Mouse (Mus musculus): ENCODE measurements around the gene Stxbp1.
A peak's percentile ranks its signal among the peaks of the same experiment; 100 is the strongest.
"Not testable (repeated sequence)": the region's sequence is repeated elsewhere in the genome, so short reads cannot be mapped to it uniquely, and the experiment has no call there.

Stxbp1 gene

DNA sequence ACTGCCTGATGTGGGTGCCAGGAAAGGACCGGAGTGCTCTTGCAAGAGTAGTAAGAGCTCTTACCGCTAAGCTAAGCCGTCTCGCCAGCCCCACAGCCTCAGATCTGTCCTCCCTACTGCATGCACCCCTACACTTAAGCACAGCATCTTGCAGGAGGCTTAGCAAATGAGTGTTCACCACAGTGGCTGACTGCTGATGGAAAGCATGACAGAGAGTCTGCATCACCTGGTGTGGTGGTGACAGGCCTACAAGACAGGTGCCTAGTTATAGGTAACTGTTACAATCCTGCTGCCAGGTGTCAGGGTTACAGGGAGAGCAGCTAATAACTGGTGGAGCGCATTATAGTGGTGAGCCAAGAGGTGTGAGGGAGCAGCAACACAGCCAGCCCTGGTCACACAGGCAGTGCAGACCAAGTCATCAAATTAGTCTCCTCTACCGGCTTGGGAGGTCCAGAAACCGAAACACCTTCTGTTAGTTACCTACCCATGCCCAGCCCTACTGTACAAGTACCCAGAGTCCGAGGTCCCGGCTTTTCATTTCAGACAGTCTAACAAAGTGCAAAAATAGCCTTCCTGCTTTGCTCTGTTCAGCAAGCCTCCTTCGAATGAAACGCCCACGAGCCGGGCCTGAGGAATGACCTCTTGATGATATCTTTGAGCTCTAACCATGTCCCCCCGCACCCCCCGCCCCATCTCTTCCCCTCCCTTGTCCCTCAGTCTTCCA lies 28.1 kb upstream of the Stxbp1 start:
- DNase-seq (ENCODE audit: inconsistent ontology term): no peak

DNA sequence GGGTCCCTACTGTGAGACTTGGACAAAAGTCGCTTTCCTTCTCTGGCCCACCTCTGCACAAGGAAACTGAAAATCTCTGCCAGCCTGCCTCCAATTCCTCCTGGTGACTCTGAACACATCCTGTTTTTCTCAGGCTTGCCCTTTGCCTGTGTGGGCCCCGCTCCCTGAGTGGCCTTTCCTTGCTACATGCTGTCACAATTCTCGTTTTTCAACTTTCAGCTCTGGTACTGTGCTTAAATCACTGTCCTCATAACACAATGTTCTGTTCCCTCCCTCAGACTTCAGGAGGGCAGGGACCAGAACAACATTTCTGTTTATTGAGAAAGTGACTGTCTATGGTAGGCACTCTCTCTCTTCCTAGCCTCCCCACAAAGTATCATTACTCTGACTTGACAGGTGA lies 27.0 kb upstream of the Stxbp1 start:
- DNase-seq (ENCODE audit: inconsistent ontology term): no peak

DNA sequence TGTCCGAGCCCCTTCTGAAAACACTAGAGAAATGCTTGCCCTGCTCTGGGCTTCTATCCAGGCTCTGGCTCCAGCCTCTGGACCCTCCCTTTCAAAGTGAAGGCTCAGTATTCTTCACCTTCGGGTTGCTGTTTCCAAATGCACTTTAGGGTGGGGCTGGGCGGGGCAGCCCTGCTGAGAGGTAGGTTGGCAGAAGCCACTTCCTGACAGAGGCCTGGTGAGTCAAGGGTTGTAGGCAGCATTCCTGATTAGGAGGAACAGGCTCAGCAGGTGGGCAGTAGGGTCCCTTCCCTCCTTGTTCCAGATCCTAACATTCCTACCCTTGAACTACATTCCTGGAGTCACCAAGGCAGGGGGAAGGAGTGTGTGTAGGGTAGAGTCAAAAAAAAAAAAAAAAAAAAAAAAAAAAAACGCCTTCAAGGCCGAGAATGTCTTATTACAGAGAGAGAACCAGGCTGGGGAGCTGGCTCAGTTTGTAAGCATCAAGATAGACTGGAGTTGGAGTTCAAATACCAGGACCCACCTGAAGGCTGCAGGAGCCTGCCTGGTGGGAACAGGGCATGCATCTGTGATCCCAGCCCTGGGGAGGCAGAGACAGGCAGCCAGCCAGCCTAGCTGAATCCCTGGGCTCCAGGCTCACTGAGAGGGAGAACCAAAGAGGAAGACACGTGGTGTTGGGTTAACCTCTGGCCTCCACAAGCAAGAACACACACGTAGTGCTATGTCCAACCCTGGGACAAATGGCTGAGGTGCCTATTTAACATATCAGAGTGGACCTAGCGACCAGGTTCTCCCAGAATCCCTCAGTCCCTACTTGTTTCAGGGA lies 23.4 kb upstream of the Stxbp1 start:
- no peak for DNase-seq (ENCODE audit: inconsistent ontology term)

DNA sequence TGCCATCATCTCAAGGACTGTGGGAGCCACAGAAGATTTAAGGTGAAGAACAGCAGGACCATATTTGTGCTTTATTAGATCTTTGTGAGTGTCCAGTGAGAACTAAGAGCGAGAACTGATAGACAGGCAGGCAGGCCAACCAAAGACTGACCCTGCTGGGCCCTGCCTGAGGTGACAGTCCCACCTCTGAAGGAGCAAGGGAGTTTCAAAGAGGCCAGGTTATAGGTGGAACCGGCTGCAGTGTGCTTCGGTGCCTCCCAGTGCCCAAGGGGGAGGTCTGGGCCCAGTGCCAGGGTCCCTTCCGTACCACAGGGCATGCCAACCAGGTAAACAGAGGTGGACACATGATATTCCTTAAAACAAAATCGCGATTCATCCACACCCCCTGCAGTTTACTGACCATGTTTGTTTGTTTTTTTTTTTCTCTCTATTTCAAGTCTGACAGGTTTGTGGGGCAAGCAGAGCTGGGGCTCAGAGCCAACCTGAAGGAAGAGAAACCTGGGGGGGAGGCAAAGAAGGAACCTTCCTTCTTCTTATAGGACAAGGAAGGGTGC lies 22.8 kb upstream of the Stxbp1 start:
- no peak for DNase-seq (ENCODE audit: inconsistent ontology term)

DNA sequence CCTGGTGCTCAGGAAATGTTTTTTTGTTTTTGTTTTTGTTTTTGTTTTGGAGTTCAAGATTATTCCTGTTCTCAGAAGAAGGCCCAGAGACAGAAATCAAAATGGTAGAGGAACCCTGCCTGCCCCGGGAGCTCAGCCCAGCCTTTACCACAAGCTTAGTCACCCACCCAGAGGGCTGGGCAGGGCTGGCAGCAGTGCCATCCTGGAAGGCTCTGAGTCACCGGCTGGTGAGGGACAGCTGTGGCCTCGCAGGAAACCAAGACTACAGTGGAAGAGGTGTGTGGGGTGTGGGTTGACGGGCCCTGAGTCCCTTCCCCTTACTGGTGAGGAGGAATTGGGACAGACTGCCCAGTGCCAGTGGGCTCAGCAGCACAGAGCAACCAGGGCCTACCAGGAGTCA lies 20.3 kb upstream of the Stxbp1 start:
- peak; percentile 92 for DNase-seq (ENCODE audit: inconsistent ontology term)

DNA sequence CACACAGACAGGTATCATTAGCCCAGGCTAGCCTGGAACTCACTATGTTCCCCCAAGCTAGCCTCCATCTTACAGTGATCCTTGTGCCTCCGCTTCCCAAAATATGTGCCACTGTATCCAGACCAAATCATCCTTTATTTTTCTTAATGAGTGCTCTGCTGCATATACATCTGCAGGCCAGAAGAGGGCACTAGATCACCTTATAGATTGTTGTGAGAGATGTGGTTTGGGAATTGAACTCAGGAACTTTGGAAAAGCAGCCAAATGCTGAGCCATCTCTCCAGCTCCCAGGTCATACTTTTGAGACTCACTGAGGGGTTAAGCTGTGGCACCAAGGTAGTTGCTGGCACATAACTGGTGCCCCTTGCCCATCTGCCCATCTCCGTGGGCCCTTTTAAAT lies 17.7 kb upstream of the Stxbp1 start:
- peak; percentile 45 for DNase-seq (ENCODE audit: inconsistent ontology term)

DNA sequence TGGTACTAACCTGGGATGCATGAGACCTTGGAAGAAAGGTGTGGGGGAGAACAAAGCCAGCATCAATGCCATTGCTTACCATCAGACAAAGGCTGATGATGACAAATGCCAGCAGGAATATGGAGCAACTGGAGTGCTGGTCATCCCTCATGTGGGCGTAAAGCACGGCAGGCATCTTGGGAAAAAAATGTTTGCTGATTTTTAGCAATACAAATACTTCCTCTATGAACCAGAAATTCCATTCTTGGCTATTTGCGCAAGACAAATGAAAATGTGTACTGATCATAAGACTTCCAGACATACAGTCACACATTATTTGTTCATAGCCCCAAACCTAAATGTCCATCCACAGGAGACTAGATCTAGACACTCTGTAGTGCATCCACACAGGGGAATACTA lies 16.3 kb upstream of the Stxbp1 start:
- no peak for DNase-seq (ENCODE audit: inconsistent ontology term)

DNA sequence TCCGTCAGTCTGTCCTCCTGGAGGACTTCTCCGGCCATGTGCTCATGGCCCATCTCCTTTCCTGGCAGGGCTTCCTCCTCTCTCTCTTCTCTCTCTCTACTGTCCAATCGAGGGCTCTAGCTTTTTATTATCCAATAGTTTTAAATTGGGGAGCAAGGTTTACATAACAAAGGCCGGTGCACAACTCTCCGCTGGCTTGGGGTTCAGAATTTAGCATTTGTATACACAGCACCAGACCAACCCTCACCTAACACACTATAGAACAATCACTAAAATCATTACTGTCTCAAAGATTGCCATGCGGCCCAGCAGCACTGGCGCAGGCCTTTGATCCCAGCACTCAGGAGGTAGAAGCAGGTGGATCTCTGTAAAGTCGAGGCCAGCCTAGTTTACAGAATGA lies 13.8 kb upstream of the Stxbp1 start:
- no peak for DNase-seq (ENCODE audit: inconsistent ontology term)

DNA sequence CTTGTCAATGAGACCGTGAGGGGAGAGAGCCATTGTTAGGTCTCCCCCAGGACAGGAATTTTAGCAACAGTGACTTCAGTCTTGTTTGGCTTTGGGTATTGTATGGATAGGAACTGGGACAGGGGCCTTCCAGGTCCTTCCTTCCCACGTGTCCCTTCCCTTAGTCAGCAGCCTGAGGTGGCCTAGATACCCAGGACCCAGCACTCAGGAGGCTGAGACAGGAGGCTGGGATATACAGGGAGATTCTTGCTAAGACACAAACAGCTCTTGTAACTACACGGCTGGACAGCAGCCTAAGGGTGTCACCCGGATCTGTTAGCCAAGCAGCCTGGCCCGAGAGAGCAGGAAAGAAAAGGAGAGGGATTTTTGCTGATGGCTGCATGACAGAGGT lies 12.6 kb upstream of the Stxbp1 start:
- DNase-seq (ENCODE audit: inconsistent ontology term): no peak

DNA sequence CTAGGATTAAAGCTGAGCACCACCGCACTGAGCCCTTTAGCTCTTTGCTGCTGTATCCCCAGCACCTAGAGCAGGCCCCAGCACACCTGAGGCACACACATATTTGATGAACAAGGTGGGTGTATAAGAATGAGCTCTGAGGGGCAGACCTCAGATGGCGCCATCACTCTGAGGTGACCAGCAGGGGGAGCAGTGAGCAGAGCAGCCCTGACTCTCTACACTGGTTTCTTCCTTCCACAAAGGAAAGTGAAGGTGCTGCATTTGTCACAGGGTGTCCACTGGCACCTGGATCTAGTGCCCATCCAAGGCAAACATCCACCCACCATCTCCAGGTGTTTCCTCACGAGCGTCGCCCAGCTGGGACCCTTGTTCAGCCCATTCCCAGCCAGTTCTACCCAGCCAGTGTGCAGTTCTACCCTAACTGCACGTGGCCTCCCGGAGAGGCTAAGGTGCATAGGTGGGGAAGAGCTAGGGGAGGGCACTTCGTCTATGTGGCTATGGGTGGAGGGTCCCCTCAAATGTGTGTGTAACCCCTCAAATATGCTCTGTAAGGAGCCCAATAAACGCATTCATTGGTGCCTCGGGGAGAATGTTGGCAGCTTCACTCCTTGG lies 12.1 kb upstream of the Stxbp1 start:
- DNase-seq (ENCODE audit: inconsistent ontology term): no peak

DNA sequence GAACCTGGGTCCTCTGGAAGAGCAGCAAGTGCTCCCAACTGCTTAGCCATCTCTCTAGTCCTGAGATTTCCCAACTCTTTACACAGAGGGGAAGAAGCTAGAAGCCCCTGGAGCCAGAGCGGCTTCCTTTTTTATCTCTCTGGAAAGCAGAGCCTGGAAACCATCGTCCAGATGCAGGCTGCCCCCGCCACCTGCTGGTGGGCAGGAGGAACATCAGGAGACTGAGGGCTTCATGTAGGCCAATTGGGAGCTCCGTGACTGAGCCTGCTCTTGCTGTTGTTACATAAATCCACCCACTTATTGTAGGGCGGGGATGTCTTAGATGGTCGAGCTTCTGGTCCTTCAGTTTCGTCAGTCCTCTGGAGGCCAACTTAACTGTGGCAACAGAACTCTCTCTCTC lies 10.5 kb upstream of the Stxbp1 start:
- DNase-seq (ENCODE audit: inconsistent ontology term): peak; percentile 87

DNA sequence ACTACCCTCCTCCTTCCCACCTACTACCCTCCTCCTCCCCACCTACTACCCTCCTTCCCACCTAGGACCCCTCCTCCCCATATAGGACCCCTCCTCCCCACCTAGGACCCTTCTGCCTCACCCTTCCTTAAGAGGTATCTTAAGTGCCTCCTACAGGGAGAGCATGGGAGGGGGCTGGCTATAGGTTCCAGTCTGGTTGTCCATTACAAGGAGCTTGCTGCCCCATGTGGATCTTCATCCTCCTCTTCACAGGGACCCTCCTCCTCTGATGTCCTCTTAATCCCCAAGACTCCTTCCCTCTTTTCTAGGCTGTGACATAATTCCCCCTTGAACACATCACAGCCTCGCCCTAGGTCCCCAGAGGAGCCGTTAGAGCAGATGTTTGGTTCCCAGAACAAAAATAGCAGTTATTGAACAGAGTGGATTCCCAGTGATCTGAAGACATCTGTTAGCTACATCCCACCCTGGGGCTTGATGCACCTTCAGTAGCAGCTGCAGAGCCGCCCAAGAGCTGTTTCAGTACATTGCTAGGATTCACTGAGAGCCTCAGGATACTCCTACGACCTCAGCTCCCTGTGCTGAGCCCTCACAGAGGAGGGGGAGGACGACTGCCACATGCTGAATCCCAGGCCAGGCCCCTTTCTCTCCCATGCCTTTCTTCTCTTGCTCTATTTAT lies 8.9 kb upstream of the Stxbp1 start:
- DNase-seq (ENCODE audit: inconsistent ontology term): no peak

DNA sequence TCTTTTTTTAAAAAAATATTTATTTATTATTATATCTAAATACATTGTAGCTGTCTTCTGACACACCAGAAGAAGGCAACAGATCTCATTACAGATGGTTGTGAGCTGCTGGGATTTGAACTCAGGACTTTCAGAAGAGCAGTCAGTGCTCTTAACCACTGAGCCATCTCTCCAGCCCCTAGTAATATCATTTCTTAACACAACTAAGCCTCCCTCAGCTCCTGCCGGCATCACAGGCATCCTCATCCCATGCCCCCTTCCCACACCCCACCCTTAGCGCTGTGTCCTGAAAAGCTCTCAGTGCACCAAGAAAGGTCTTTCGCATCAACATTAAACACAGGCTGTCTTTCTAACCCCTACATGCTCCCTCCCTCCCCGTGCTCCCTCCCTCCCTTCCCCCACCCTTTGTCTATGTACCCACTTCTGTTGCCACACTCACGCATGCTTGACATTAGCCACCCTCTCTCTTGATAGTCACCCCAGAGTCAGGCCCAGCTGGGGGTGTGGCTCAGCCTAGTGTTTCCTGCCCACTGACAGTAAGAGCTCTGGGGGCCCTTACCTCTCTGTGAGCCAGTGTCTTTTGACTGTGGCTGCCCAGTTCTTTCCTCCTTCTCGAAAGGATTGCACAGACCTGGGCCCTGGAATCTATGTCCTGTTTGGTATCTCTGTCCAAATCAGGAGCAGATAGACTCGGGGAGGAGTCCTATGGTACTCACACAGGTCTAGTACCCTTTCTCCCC lies 8.2 kb upstream of the Stxbp1 start:
- DNase-seq (ENCODE audit: inconsistent ontology term): no peak

DNA sequence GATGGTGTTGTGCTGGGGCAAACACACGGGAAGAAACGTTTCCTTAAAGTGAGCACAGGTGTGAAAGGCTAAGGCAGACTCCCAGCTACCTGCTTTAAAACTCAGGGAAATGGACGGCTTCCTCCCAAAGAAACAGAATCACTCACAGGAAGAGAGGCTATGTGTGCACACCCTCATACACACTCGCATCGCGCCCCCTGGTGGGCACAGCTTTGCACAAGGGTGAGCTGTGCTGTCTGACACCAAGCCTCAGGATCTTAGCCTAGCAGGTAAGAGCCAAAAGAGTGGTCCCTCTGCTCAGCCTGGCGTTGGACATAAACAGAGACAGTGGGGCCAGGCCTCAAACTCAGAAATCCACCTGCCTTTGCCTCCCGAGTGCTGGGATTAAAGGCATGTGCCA lies 7.2 kb upstream of the Stxbp1 start:
- peak; percentile 92 for DNase-seq (ENCODE audit: inconsistent ontology term)

DNA sequence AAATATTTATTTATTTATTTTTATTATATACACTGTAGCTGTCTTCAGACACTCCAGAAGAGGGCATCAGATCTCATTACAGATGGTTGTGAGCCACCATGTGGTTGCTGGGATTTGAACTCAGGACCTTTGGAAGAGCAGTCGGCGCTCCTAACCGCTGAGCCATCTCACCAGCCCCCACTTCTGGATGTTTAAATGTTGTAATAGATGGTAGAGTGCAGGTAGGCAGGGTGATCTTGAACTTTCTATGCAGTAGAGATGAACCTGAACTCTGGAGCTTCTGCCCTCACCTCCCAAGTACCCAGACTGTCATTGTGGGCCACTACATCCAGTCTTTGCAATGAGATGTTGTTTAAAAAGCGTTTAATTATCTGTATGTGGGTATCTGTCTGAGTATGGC lies 6.7 kb upstream of the Stxbp1 start:
- DNase-seq (ENCODE audit: inconsistent ontology term): not testable (repeated sequence)

DNA sequence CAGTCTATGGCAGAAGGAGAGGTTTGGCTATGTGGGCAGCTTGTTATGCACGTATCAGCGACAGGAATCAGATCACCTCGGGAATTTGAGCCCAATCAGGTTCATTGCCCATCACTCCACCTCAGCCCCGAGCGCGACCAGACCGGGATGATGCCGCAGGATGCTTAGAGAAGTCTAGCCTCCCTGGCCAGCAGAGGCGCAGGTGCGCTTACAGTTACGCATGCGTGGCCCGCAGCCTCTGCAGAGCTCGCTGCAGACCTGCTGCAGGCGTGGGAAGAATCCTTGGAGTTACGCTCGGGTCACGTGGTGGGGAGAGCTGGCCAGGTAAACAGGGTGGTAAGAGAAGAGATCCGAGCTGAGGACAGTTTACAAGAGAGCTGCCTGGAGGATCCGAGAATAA lies 5.1 kb upstream of the Stxbp1 start:
- no peak for DNase-seq (ENCODE audit: inconsistent ontology term)

DNA sequence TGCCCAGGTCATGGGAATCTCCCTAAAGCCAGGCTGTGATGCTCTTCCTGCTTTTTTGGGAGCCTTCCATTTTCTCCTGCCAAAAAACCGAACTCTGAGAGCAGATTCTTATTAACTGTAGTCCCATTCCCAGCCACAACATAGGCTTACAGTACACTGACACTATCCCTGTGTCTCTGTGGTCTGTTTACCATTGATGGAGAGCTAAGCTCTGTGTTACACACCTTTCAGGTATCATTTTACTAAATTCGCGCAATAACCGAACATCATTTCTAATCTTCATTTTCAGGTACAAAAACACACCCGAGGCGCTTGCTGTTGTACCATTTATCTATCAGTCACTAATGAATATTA lies 400 bp upstream of the Stxbp1 start:
- no peak for DNase-seq (ENCODE audit: inconsistent ontology term)

DNA sequence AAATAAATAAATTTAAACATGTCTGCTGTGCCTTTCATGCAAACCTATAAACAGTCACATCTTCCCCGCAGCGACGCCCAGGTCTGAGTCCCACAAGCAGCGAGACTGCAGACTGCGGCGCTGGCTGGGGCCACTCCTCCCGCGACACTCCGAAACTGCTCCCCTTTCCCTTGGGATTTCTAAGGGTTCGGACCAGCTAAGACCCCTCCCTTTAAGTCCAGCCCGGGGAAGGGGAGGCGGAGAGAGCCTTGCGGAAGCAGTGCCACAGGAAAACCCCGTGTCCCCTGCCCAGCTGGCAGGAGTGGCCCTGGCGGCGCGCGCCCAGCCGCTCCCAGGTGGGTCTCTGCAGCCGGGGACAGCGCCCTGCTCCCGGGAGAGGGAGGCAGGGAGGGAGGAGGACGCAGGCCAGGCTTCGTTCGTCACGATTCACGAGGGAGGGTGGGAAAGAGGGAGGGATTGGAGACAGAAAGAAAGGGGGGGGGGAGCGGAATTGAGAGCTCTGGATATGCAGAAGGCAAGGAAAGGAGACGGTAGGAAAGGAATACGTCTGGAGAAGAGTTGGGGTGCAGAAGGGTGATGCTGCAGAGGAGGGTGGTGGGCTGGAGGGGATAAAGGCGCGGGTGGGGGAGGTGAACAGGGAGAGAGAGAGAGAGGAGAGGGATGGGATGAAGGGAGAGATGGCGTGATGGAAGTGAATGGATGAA lies 792 bp downstream of the Stxbp1 start:
- peak; percentile 86 for DNase-seq (ENCODE audit: inconsistent ontology term)

DNA sequence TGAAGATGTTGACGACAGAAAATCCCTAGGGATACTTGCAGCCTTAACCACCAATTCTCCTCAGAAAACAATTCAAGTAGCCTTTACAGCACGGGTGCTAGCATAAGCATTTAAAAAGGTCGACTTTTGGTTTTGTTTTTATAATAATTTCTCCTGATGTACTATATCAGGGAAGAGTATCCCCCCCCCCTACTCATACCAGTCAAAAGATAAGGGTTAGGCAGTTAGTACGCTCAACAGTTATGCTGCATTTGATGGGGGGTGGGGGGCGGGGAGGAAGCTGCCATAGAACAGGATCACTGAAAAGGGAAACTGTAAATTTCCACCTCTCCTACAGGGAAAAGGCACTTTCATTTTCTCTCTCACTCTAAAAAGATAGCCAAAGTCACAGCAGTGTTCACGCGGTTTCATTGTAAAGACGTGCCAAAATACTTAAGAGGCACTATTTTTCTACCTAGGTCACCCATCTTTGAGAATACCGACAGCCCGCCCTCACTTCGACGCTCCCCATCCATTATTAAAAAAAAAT lies 1.4 kb downstream of the Stxbp1 start:
- DNase-seq (ENCODE audit: inconsistent ontology term): no peak

DNA sequence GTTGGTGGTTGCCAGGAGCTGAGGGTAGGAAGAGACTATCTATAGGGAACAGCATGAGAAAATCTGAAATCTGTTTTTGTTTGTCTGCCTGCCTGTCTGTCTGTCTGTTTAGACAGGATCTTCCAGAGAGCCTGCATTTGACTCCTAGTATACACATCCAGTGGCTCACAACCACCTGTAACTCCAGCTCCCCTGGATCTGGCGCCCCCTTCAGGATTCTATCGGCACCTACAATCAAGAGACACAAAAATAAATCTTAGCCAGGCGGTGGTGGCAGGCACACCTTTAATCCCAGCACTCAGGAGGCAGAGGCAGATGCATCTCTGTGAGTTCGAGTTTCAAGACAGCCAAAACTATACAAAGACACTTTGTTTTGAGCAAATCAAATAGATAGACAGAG lies 4.5 kb downstream of the Stxbp1 start:
- DNase-seq (ENCODE audit: inconsistent ontology term): no peak

DNA sequence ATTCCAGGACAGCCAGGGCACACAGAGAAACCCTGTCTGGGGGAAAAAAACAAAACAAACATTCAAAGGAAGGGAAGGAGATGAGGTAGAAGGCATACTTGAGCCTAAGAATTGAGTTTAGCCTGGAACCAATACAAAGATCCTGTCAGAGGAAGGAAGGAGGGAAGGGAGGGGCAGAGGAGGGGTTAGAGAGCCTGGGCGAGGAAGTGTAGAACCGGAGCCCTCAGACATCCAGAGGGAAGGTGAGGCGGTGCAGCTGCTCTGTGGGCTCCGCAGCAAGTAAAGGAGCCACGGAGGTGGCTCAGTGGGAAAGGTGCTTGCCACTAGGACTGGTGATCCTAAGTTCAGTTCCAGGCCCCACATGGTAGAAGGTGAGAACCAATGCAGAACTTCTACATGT lies 5.9 kb downstream of the Stxbp1 start:
- DNase-seq (ENCODE audit: inconsistent ontology term): no peak
